Mouse (Mus musculus): ENCODE results near the gene Ttc3.

- TF ChIP-seq CTCF (IDR thresholded peaks at IDR 0.05; ENCODE audit: low read depth) (peak; percentile 45), EP300 (optimal IDR thresholded peaks at IDR 0.05) (no peak)
Measured at GRCm38 (mm10) chr16:94371301-94371931, 998 bp downstream of the Ttc3 start, which contains the start of gene Pigp.
